Mouse (Mus musculus): ENCODE results near the gene Ppp1r1a. TPM values are rescaled to one million over a fixed set of nuclear protein-coding genes. Genes with fewer than 3 reads are reported as not detected.
A peak's percentile ranks its signal among the peaks of the same experiment; 100 is the strongest.

The Ppp1r1a gene
- polyA plus RNA-seq, 1 experiment from 2014 or later, result 6.5 TPM

- H3K4me1 ChIP-seq, result peaks cover 25% of the 10 kb centered on the region
- H3K9me3 ChIP-seq (replicated peaks), result no peaks in the 10 kb centered on the region
- no peaks in the 10 kb centered on the region for H3K36me3 ChIP-seq
- no peak overlapping the region for H3K4me3 ChIP-seq
- WGBS, result 85% methylated on average over 2 of the region's 2 CpGs
- H3K27me3 ChIP-seq (ENCODE audit: low read depth, poor library complexity, severe bottlenecking), result peaks cover 70% of the 10 kb centered on the region
- no peak overlapping the region for H3K27ac ChIP-seq
- no peak for DNase-seq (ENCODE audit: low spot score)
These were observed 2.8 kb downstream of the Ppp1r1a start for GRCm38 (mm10) chr15:103535030-103535429.

GRCm38 (mm10) chr15:103534054-103534620 is 3.7 kb downstream of the Ppp1r1a start:
- Histone ChIP-seq H3K27ac (no peak overlapping the region), H3K4me3 (no peak overlapping the region), H3K36me3 (no peaks in the 10 kb centered on the region), H3K27me3 (ENCODE audit: low read depth, poor library complexity, severe bottlenecking) (peaks cover 62% of the 10 kb centered on the region), H3K9me3 (replicated peaks) (no peaks in the 10 kb centered on the region), H3K4me1 (peaks cover 26% of the 10 kb centered on the region)
- 78% methylated on average over 7 of the region's 7 CpGs for WGBS
- DNase-seq (ENCODE audit: low spot score), result no peak

- H3K4me1 ChIP-seq, result peaks cover 3% of the 10 kb centered on the region; the same call in 1 of the 2 replicates
- no peak overlapping the region for H3K4me3 ChIP-seq
- H3K36me3 ChIP-seq, result no peaks in the 10 kb centered on the region
- H3K27ac ChIP-seq, result no peak overlapping the region
- DNase-seq (ENCODE audit: low spot score), result peak; percentile 70
- H3K27me3 ChIP-seq (ENCODE audit: low read depth, poor library complexity, severe bottlenecking), result peaks cover 24% of the 10 kb centered on the region
- H3K9me3 ChIP-seq (replicated peaks), result no peaks in the 10 kb centered on the region
- WGBS, result 8% methylated on average over 5 of the region's 5 CpGs
These were observed 7.4 kb downstream of the Ppp1r1a start for GRCm38 (mm10) chr15:103530372-103530771.

GRCm38 (mm10) chr15:103523156-103523555 is 14.6 kb downstream of the Ppp1r1a start:
- DNase-seq (ENCODE audit: low spot score), result no peak
- WGBS, result 65% methylated on average over 3 of the region's 3 CpGs

GRCm38 (mm10) chr15:103522458-103523099 is 15.2 kb downstream of the Ppp1r1a start:
- DNase-seq (ENCODE audit: low spot score), result no peak
- no peak overlapping the region for H3K27ac ChIP-seq
- no peaks in the 10 kb centered on the region for H3K9me3 ChIP-seq (replicated peaks)
- 70% methylated on average over 3 of the region's 3 CpGs for WGBS
- no peak overlapping the region for H3K4me3 ChIP-seq
- H3K36me3 ChIP-seq, result no peaks in the 10 kb centered on the region
- H3K4me1 ChIP-seq, result peaks cover 12% of the 10 kb centered on the region; the same call in 1 of the 2 replicates
- H3K27me3 ChIP-seq (ENCODE audit: low read depth, poor library complexity, severe bottlenecking), result no peaks in the 10 kb centered on the region

More at GRCm38 (mm10) chr15:103523156-103523555, 14.6 kb downstream of the Ppp1r1a start:
- no peaks in the 10 kb centered on the region for H3K9me3 ChIP-seq (replicated peaks)
- H3K36me3 ChIP-seq, result no peaks in the 10 kb centered on the region
- H3K27me3 ChIP-seq (ENCODE audit: low read depth, poor library complexity, severe bottlenecking), result no peaks in the 10 kb centered on the region
- no peak overlapping the region for H3K27ac ChIP-seq
- H3K4me1 ChIP-seq, result peaks cover 12% of the 10 kb centered on the region; the same call in 1 of the 2 replicates
- no peak overlapping the region for H3K4me3 ChIP-seq

GRCm38 (mm10) chr15:103519386-103520378 is 18.1 kb downstream of the Ppp1r1a start:
- H3K9me3 ChIP-seq (replicated peaks), result no peaks in the 10 kb centered on the region
- H3K36me3 ChIP-seq, result no peaks in the 10 kb centered on the region
- DNase-seq (ENCODE audit: low spot score), result no peak
- no peak overlapping the region for H3K4me3 ChIP-seq
- H3K27me3 ChIP-seq (ENCODE audit: low read depth, poor library complexity, severe bottlenecking), result no peaks in the 10 kb centered on the region
- H3K27ac ChIP-seq, result no peak overlapping the region
- H3K4me1 ChIP-seq, result peaks cover 17% of the 10 kb centered on the region; the same call in 1 of the 2 replicates
- WGBS, result 32% methylated on average over 4 of the region's 4 CpGs

- H3K27me3 ChIP-seq (ENCODE audit: low read depth, poor library complexity, severe bottlenecking), result no peaks in the 10 kb centered on the region
- H3K4me1 ChIP-seq, result peaks cover 24% of the 10 kb centered on the region
- no peak overlapping the region for H3K4me3 ChIP-seq
- H3K9me3 ChIP-seq (replicated peaks), result no peaks in the 10 kb centered on the region
- no peak for DNase-seq (ENCODE audit: low spot score)
- H3K36me3 ChIP-seq, result no peaks in the 10 kb centered on the region
- WGBS, result 18% methylated on average over 5 of the region's 5 CpGs
- H3K27ac ChIP-seq, result no peak overlapping the region
These were observed 19.0 kb downstream of the Ppp1r1a start for GRCm38 (mm10) chr15:103518600-103519385.

GRCm38 (mm10) chr15:103514914-103515313 is 22.9 kb downstream of the Ppp1r1a start:
- Histone ChIP-seq H3K27ac (peak overlapping the region; percentile 14; the same call in 1 of the 2 replicates), H3K27me3 (ENCODE audit: low read depth, poor library complexity, severe bottlenecking) (peaks cover 13% of the 10 kb centered on the region; the same call in 1 of the 2 replicates), H3K9me3 (replicated peaks) (no peaks in the 10 kb centered on the region), H3K4me3 (0 out of 2 replicates have a peak overlapping the region, but pooled peaks have one; percentile 53), H3K4me1 (peaks cover 29% of the 10 kb centered on the region), H3K36me3 (no peaks in the 10 kb centered on the region)
- no peak for DNase-seq (ENCODE audit: low spot score)
- WGBS, result 43% methylated on average over 3 of the region's 3 CpGs

GRCm38 (mm10) chr15:103514119-103514518 is 23.7 kb downstream of the Ppp1r1a start:
- peak; percentile 75 for DNase-seq (ENCODE audit: low spot score)
- Histone ChIP-seq H3K36me3 (no peaks in the 10 kb centered on the region), H3K27me3 (ENCODE audit: low read depth, poor library complexity, severe bottlenecking) (peaks cover 13% of the 10 kb centered on the region; the same call in 1 of the 2 replicates), H3K4me3 (peak overlapping the region; percentile 53), H3K27ac (peak overlapping the region; percentile 63), H3K9me3 (replicated peaks) (no peaks in the 10 kb centered on the region), H3K4me1 (peaks cover 25% of the 10 kb centered on the region)
- 3% methylated on average over 10 of the region's 10 CpGs for WGBS

GRCm38 (mm10) chr15:103513621-103514031 is 24.2 kb downstream of the Ppp1r1a start:
- Histone ChIP-seq H3K4me1 (peaks cover 20% of the 10 kb centered on the region), H3K27me3 (ENCODE audit: low read depth, poor library complexity, severe bottlenecking) (peaks cover 13% of the 10 kb centered on the region; the same call in 1 of the 2 replicates), H3K4me3 (peak overlapping the region; percentile 53), H3K36me3 (no peaks in the 10 kb centered on the region), H3K9me3 (replicated peaks) (no peaks in the 10 kb centered on the region), H3K27ac (peak overlapping the region; percentile 6; the same call in 1 of the 2 replicates)
- 6% methylated on average over 7 of the region's 7 CpGs for WGBS
- DNase-seq (ENCODE audit: low spot score), result no peak

GRCm38 (mm10) chr15:103511652-103512051 is 26.2 kb downstream of the Ppp1r1a start:
- no peaks in the 10 kb centered on the region for H3K36me3 ChIP-seq
- WGBS, result 71% methylated on average over 1 of the region's 1 CpGs
- H3K4me3 ChIP-seq, result no peak overlapping the region
- H3K27me3 ChIP-seq (ENCODE audit: low read depth, poor library complexity, severe bottlenecking), result peaks cover 29% of the 10 kb centered on the region; the same call in 1 of the 2 replicates
- H3K27ac ChIP-seq, result no peak overlapping the region
- DNase-seq (ENCODE audit: low spot score), result no peak
- no peaks in the 10 kb centered on the region for H3K9me3 ChIP-seq (replicated peaks)
- H3K4me1 ChIP-seq, result peaks cover 18% of the 10 kb centered on the region

GRCm38 (mm10) chr15:103509317-103509716 is 28.5 kb downstream of the Ppp1r1a start:
- 76% methylated on average over 3 of the region's 3 CpGs for WGBS
- Histone ChIP-seq H3K27ac (no peak overlapping the region), H3K4me1 (peaks cover 11% of the 10 kb centered on the region)

More at GRCm38 (mm10) chr15:103509317-103509716, 28.5 kb downstream of the Ppp1r1a start:
- Histone ChIP-seq H3K4me3 (no peak overlapping the region), H3K27me3 (ENCODE audit: low read depth, poor library complexity, severe bottlenecking) (peaks cover 52% of the 10 kb centered on the region), H3K36me3 (no peaks in the 10 kb centered on the region), H3K9me3 (replicated peaks) (no peaks in the 10 kb centered on the region)
- no peak for DNase-seq (ENCODE audit: low spot score)

Measured in limb, embryonic 10.5 days (tissue).